Mouse (Mus musculus): ENCODE results near the gene Armcx2.

DNA sequence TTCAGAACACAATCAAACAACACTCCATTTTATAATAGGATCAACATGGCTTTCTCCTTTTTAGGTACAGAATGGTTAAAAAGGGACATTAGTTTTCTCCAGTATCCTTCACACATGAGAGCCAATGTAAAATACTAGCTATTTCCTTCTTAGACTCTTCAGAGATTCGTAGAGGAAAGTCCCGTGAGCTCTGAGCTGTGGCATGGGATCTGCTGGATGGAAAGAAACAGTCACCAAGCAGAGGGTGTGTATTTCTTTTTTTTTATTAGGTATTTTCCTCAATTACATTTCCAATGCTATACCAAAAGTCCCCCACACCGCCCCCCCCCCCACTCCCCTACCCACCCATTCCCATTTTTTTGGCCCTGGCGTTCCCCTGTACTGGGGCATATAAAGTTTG, 40.6 kb upstream of the Armcx2 start:
- TF ChIP-seq POLR2A (IDR thresholded peaks at IDR 0.05; ENCODE audit: borderline replicate concordance, control insufficient read depth, low read depth, low read length) (no peak), CTCF (IDR thresholded peaks at IDR 0.05; ENCODE audit: control insufficient read depth, insufficient read depth, low read length) (no peak)
